Mouse (Mus musculus) frontal cortex, adult 2 months (tissue): ENCODE measurements around the gene Plekha1. TPM values are rescaled to one million over a fixed set of nuclear protein-coding genes. Genes with fewer than 3 reads are reported as not detected.

Experiments
- DNase-seq, 2 experiments: peaks; one replicate each; pipeline ENCODE4 v3.0.0; 2022; ENCODE audit warnings: low spot score in 1 of 2; ENCODE audit errors: extremely low spot score in 1 of 2
- polyA plus RNA-seq: library from polyadenylated mRNA; depleted of rRNA; stranded (reverse); fragments of >200 nt; gene quantifications from 2 replicates; pipeline ENCODE4 v1.2.3, GENCODE M21; 2012

Gene Plekha1
- polyA plus RNA-seq, 1 experiment, result 155 TPM

GRCm38 (mm10) chr7:130857973-130858372, 7.6 kb upstream of the Plekha1 start:
- DNase-seq, result no peak

GRCm38 (mm10) chr7:130859926-130860325, 5.6 kb upstream of the Plekha1 start:
- no peak for DNase-seq

GRCm38 (mm10) chr7:130860721-130861142, 4.8 kb upstream of the Plekha1 start:
- DNase-seq, result no peak

- DNase-seq, result peak in 1 of 2 experiments; percentile 35
Measured at GRCm38 (mm10) chr7:130862501-130862900, 3.1 kb upstream of the Plekha1 start.

GRCm38 (mm10) chr7:130864711-130865110, 845 bp upstream of the Plekha1 start:
- no peak for DNase-seq

- no peak for DNase-seq
Measured at GRCm38 (mm10) chr7:130866640-130867039, 1.1 kb downstream of the Plekha1 start.

- no peak for DNase-seq
Measured at GRCm38 (mm10) chr7:130867256-130867655, 1.7 kb downstream of the Plekha1 start.

- DNase-seq, result no peak
Measured at GRCm38 (mm10) chr7:130884161-130884560, 18.6 kb downstream of the Plekha1 start.

- DNase-seq, result peak in 1 of 2 experiments; percentile 37
Measured at GRCm38 (mm10) chr7:130886246-130886645, 20.7 kb downstream of the Plekha1 start.

- DNase-seq, result peak in 1 of 2 experiments; percentile 58
Measured at GRCm38 (mm10) chr7:130887946-130888345, 22.4 kb downstream of the Plekha1 start.

- DNase-seq, result no peak
Measured at GRCm38 (mm10) chr7:130890871-130891270, 25.3 kb downstream of the Plekha1 start.

- peak; percentile 75 to 77 for DNase-seq
Measured at GRCm38 (mm10) chr7:130892973-130893372, 27.4 kb downstream of the Plekha1 start.

GRCm38 (mm10) chr7:130894931-130895617, 29.5 kb downstream of the Plekha1 start:
- DNase-seq, result no peak

GRCm38 (mm10) chr7:130895618-130895945, 30.0 kb downstream of the Plekha1 start:
- DNase-seq, result no peak

- DNase-seq, result peak; percentile 40 to 65
Measured at GRCm38 (mm10) chr7:130896064-130896463, 30.5 kb downstream of the Plekha1 start.

- no peak for DNase-seq
Measured at GRCm38 (mm10) chr7:130897201-130897600, 31.6 kb downstream of the Plekha1 start.

- no peak for DNase-seq
Measured at GRCm38 (mm10) chr7:130898373-130898772, 32.8 kb downstream of the Plekha1 start.

- no peak for DNase-seq
Measured at GRCm38 (mm10) chr7:130900233-130900848, 34.8 kb downstream of the Plekha1 start.

- DNase-seq, result no peak
Measured at GRCm38 (mm10) chr7:130902929-130903328, 37.4 kb downstream of the Plekha1 start.

- DNase-seq, result peak; percentile 35 to 72
Measured at GRCm38 (mm10) chr7:130903505-130904074, 38.0 kb downstream of the Plekha1 start.

- no peak for DNase-seq
Measured at GRCm38 (mm10) chr7:130904571-130905365, 39.2 kb downstream of the Plekha1 start.
